Mouse (Mus musculus) right cerebral cortex, postnatal 4 days (tissue): ENCODE results near the gene Iyd.
A peak's percentile ranks its signal among the peaks of the same experiment; 100 is the strongest.
"Not testable (repeated sequence)": the region's sequence is repeated elsewhere in the genome, so short reads cannot be mapped to it uniquely, and the experiment has no call there.

Experiments used
- DNase-seq: peaks from one replicate; pipeline ENCODE4 v3.0.0-alpha.2; 2022

Iyd gene

DNA sequence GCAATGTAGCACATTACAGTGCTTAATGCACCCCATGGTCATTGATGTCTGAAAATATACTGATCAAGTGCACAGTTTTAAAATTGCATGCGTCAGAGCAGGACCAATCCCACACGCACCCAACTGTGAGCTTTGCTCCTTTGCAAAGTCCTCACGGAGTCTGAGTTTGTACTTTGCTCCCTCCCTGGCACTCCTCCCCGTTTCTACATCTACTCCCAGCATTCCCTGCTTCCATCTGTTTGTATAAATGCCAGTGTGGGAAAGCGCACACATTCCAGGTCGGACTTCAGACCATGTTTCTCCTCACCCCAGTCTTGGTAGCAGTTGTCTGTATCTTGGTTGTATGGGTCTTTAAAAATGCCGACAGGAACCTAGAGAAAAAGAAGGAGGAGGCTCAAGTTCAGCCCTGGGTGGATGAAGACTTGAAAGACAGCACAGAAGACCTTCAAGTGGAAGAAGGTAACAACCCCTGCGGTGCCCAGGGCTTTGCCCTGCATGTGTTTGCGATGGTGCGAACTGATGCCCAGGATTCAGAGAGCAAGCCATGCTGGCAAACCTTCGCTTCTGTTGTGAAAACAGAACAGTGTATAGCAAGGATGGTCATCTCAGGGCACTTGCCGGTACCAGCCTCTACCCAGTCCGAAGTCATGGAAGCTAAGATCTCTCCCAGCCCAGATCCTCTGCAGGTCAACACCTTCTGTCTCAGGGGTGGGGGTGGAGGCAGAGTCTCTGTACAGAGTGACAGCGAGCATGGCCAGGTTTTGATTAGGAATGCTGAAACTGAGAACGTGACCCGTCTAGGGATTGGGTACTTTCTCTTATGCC is at the start of gene Iyd:
TSS of gene Iyd (plus strand) at position 238 of the 825 bp plus-strand sequence.
- DNase-seq: no peak

DNA sequence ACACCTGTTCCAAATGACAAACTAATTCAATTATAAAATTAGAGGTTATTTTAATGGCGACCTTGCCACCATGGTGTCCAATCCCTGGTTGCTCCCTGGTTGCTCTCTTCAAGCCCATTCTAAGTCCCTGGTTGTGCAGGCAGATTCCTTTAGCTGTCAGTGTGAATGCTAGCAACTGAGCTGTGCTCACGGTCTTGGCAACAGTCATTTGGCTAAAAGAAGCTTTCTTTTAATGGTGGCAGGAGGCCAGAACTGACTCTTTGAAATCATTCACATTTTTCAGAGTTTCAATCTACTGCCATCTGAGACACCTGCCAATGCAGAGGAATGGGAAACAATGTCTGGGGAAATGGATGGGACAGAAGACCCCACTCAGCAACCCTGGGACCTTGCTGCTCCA is 43.2 kb upstream of the Iyd start:
- peak; percentile 22 for DNase-seq

DNA sequence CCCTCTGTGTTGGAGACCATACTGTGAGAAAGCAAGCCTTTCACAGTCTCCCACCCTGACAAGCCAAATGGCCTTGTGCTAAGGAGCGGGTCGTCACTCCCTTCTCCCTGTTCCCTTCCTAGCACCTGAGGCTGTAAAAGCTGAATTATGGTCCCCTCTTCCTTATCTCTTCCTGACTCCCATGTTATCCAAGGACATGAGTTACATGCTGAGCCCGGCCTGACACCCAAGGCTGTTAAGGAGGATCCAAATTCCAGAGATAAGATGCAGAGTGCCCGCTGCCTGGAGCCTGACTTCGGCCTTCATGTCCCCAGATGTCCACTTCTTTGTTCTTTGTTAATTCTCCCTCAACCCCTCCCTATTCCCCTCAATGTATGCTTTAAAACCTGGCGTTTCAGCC is 39.2 kb upstream of the Iyd start:
- DNase-seq: not testable (repeated sequence)

- peak; percentile 77 for DNase-seq
These were observed 32.4 kb upstream of the Iyd start for GRCm38 (mm10) chr10:3507484-3508221.

DNA sequence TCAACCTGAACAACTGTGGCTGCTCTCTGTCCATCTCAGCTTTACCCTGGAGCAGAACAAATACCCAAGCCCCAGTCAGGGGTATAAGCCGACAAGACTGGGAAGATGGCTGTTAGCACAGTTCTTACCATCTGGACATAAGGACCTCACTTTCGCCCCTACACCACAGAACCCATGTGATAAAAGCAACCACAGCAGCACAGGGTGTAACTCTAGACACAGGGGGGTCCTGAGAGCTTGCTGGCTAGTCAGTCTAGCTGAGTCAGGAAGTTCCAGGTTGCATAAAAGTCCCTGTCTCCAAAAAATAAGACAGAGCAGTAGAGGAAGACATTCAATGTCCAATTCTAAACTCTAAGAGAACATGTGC is 31.8 kb upstream of the Iyd start:
- no peak for DNase-seq

GRCm38 (mm10) chr10:3508746-3509145 is 31.3 kb upstream of the Iyd start:
- DNase-seq: no peak

- DNase-seq: no peak
These were observed 30.3 kb upstream of the Iyd start for GRCm38 (mm10) chr10:3509663-3510277.

DNA sequence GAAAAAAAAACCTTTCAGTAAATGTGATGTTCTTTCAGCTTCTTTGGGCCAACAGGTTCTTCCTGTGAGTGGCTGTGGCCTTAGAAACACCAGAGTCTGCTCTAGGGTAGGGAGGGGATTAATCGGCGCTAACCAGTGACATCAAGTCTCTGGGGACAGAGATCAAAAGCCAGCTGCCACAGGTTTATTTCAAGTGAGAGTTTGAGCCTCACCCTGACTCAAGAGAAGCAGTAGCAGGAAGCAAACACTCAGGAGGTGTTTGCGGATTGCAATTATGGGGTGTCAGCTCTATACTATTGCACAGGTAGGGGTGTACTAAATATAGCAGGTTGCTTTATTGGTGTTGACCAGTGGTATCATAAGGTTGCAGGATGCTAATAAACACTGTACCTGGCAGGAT is 29.6 kb upstream of the Iyd start:
- DNase-seq: no peak

- no peak for DNase-seq
These were observed 28.6 kb upstream of the Iyd start for GRCm38 (mm10) chr10:3511401-3511800.

DNA sequence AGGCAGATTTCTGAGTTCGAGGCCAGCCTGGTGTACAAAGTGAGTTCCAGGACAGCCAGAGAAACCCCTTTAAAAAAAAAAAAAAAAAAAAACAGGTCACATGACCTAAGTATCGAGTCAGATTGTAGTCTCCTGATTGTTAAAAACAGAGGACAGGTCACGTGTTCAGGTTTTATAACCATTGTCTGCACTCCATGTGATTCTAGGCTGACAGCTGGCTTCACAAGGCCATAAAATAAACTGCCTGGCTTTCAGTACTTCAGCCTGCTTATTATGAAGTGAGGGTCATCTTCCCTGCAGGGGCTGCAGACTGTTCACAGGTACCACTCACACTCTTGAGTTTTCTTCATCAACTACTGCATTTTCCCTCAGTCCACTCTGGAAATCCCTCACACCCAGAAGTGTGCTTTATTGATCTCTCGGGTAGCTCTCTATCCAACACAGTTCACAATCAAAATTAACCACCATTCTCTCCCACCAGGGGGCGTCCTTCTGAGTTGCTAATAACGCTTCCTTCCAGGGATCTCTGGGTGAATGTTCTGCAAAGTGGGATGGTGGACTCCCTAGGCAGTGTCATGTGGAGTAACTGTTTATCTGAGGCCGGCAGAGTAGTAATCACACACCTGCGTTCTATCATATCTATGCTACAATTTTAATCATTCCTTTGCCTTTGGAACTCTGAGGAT is 27.3 kb upstream of the Iyd start:
- peak; percentile 51 for DNase-seq

GRCm38 (mm10) chr10:3513947-3514346 is 26.1 kb upstream of the Iyd start:
- no peak for DNase-seq

DNA sequence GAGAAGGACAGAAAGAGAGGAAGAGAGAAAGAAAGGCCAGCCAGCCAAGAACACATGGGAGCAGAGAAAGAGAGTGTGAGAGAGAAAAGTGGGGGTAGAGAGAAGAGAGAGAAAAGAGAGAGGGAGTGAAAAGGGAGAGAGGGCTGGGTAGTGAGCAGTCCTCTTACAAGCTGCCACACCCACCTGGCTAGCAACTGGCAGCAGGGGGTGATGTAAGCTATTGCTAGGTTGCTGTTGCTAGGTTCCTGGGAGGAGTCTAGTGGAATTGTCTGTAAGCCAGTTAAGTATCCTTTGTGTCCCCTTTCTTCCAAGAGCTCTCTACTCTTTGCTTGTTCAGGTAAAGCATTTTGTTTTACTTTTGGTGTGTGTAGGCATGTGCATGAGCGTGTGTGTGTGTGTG is 25.4 kb upstream of the Iyd start:
- no peak for DNase-seq

DNA sequence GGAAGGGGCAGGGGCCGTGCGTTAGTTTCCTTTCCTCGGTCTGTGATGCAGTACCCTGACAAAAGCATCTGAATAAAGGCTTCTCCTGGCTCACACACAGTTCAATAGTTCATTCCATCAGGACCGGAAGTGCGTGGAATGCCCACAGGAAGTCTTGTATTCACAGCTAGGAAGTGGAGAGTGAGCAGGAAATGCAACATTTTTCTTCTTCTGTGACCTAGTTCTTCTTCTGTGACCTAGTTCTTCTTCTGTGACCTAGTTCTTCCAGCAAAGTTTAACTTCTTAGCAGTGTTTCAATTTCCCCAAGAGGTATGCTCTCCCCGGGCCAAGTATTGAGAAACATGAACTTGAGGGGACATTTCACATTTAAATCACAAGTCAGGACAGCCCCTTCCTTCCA is 23.6 kb upstream of the Iyd start:
- no peak for DNase-seq

GRCm38 (mm10) chr10:3523044-3523793 is 16.8 kb upstream of the Iyd start:
- no peak for DNase-seq

- DNase-seq: no peak
These were observed 15.5 kb upstream of the Iyd start for GRCm38 (mm10) chr10:3524513-3524912.

GRCm38 (mm10) chr10:3525420-3526019 is 14.5 kb upstream of the Iyd start:
- peak; percentile 30 for DNase-seq

GRCm38 (mm10) chr10:3529807-3530206 is 10.2 kb upstream of the Iyd start:
- DNase-seq: no peak

- no peak for DNase-seq
These were observed 9.4 kb upstream of the Iyd start for GRCm38 (mm10) chr10:3530661-3531060.

- peak; percentile 84 for DNase-seq
These were observed 8.7 kb upstream of the Iyd start for GRCm38 (mm10) chr10:3531375-3531774.

DNA sequence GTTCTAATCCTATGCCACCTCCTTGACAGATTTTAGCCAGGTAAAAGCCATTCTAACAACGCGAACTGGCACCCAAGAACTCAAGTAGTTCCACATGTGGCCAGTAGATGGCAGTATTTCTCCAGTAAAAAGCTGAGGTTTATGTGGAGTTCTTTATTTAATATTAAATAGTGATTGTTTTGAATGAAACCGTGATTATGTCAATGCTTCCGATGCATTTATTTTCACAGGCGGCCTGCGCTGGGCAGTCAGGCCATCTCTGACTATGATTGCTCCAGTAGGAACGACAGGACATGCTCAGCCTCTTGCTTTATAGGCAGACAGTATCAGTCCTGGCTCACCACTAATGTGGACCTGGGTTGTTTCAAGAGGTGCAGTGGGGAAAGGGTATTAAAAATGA is 5.6 kb upstream of the Iyd start:
- peak; percentile 53 for DNase-seq

- DNase-seq: no peak
These were observed 3.7 kb upstream of the Iyd start for GRCm38 (mm10) chr10:3536361-3536760.

- no peak for DNase-seq
These were observed 9.3 kb downstream of the Iyd start for GRCm38 (mm10) chr10:3549384-3549783.
